Mouse (Mus musculus): ENCODE measurements at regions not wholly inside any gene's neighbourhood (a gene's known extent, or its start where the extent isn't known, plus 50 kb on each side); places are given as distances from the start of the nearest gene placed in this dataset.

- no peaks in the 10 kb centered on the region for H3K36me3 ChIP-seq (ENCODE audit: control insufficient read depth, insufficient read depth, low read length)
- DNase-seq (ENCODE audit: low spot score) (no peak), ATAC-seq (ENCODE audit: low read depth) (no peak)
- no peak overlapping the region for H3K27ac ChIP-seq (replicated peaks; ENCODE audit: low read depth, low read length)
- H3K4me2 ChIP-seq (ENCODE audit: low read depth, low read length) = no peak overlapping the region
- no peaks in the 10 kb centered on the region for H3K4me1 ChIP-seq (ENCODE audit: control insufficient read depth, insufficient read depth, low read length)
- no peaks in the 10 kb centered on the region for H3K27me3 ChIP-seq (replicated peaks; ENCODE audit: control insufficient read depth, insufficient read depth, low read length)
- no peak overlapping the region for H3K9ac ChIP-seq (ENCODE audit: low read depth, low read length)
- H3K9me3 ChIP-seq (ENCODE audit: control insufficient read depth, low read length) = no peaks in the 10 kb centered on the region
- 68% methylated on average over 1 of the region's 1 CpGs for WGBS
- H3K4me3 ChIP-seq (ENCODE audit: low read depth, low read length) = no peak overlapping the region
Observed at GRCm38 (mm10) chr5:99782806-99783205, 53.9 kb upstream of the Rasgef1b start.

DNA sequence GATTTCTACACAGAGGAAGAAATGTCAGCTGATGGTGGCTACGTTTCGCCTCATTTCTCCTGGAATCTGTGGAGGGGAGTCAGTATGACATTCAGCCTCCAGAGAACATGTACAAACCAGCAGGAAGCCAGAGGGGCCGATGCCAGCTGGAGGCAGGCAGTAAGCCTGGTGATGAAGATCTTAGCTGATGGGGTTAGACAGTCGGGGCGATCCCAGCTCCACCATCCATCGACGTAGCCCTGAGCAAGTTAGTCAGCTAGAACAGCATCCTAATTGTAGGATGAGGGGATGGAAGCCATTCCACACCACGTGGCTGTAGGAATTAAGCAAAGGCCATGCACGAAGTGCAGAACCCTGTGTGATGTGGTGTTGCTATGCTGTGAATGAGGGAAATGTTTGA is 57.0 kb upstream of the Rasgef1b start:
- Histone ChIP-seq H3K4me2 (ENCODE audit: low read depth, low read length) (no peak overlapping the region), H3K27ac (replicated peaks; ENCODE audit: low read depth, low read length) (no peak overlapping the region), H3K36me3 (ENCODE audit: control insufficient read depth, insufficient read depth, low read length) (no peaks in the 10 kb centered on the region), H3K9ac (ENCODE audit: low read depth, low read length) (no peak overlapping the region), H3K27me3 (replicated peaks; ENCODE audit: control insufficient read depth, insufficient read depth, low read length) (no peaks in the 10 kb centered on the region), H3K4me1 (ENCODE audit: control insufficient read depth, insufficient read depth, low read length) (no peaks in the 10 kb centered on the region), H3K9me3 (ENCODE audit: control insufficient read depth, low read length) (no peaks in the 10 kb centered on the region), H3K4me3 (ENCODE audit: low read depth, low read length) (no peak overlapping the region)
- ATAC-seq (ENCODE audit: low read depth) (peak; percentile 12; the same call in 1 of the 2 replicates), DNase-seq (ENCODE audit: low spot score) (peak; percentile 19)
- 70% methylated on average over 9 of the region's 9 CpGs for WGBS

DNA sequence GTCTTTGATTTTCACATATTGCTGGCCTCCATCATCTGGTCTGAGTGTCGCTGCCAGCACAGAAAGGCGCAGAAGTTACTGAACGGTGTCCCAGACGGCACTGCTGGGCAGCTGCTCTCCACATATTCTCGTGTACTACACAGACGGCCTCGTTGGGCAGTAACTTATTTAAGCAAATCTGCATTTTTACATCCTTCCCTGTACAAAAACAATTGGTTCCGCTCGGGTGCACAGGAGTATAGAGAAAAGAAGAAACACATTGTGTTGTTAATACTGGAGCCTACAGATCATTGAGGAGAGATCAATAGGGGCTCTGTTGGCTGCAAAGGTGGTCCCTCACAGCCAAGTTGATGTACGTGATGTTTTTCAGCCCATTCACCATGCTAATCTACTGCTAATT is 58.4 kb upstream of the Rasgef1b start:
- Histone ChIP-seq H3K27me3 (replicated peaks; ENCODE audit: control insufficient read depth, insufficient read depth, low read length) (no peaks in the 10 kb centered on the region), H3K27ac (replicated peaks; ENCODE audit: low read depth, low read length) (no peak overlapping the region), H3K36me3 (ENCODE audit: control insufficient read depth, insufficient read depth, low read length) (no peaks in the 10 kb centered on the region), H3K9me3 (ENCODE audit: control insufficient read depth, low read length) (no peaks in the 10 kb centered on the region), H3K4me2 (ENCODE audit: low read depth, low read length) (no peak overlapping the region), H3K4me1 (ENCODE audit: control insufficient read depth, insufficient read depth, low read length) (no peaks in the 10 kb centered on the region), H3K9ac (ENCODE audit: low read depth, low read length) (no peak overlapping the region), H3K4me3 (ENCODE audit: low read depth, low read length) (no peak overlapping the region)
- peak; percentile 27 for DNase-seq (ENCODE audit: low spot score)
- WGBS = 52% methylated on average over 10 of the region's 10 CpGs
- ATAC-seq (ENCODE audit: low read depth) = no peak

- Histone ChIP-seq H3K4me1 (ENCODE audit: control insufficient read depth, insufficient read depth, low read length) (no peaks in the 10 kb centered on the region), H3K9ac (ENCODE audit: low read depth, low read length) (no peak overlapping the region), H3K9me3 (ENCODE audit: control insufficient read depth, low read length) (no peaks in the 10 kb centered on the region), H3K36me3 (ENCODE audit: control insufficient read depth, insufficient read depth, low read length) (no peaks in the 10 kb centered on the region), H3K27ac (replicated peaks; ENCODE audit: low read depth, low read length) (no peak overlapping the region), H3K27me3 (replicated peaks; ENCODE audit: control insufficient read depth, insufficient read depth, low read length) (no peaks in the 10 kb centered on the region), H3K4me3 (ENCODE audit: low read depth, low read length) (no peak overlapping the region), H3K4me2 (ENCODE audit: low read depth, low read length) (no peak overlapping the region)
- WGBS = 73% methylated on average over 3 of the region's 3 CpGs
- no peak for ATAC-seq (ENCODE audit: low read depth)
- no peak for DNase-seq (ENCODE audit: low spot score)
Observed at GRCm38 (mm10) chr5:99787665-99788366, 59.0 kb upstream of the Rasgef1b start.

- WGBS = 83% methylated on average over 5 of the region's 5 CpGs
- Histone ChIP-seq H3K4me2 (ENCODE audit: low read depth, low read length) (no peak overlapping the region), H3K27ac (replicated peaks; ENCODE audit: low read depth, low read length) (no peak overlapping the region), H3K36me3 (ENCODE audit: control insufficient read depth, insufficient read depth, low read length) (no peaks in the 10 kb centered on the region), H3K9ac (ENCODE audit: low read depth, low read length) (no peak overlapping the region), H3K27me3 (replicated peaks; ENCODE audit: control insufficient read depth, insufficient read depth, low read length) (no peaks in the 10 kb centered on the region), H3K9me3 (ENCODE audit: control insufficient read depth, low read length) (no peaks in the 10 kb centered on the region), H3K4me1 (ENCODE audit: control insufficient read depth, insufficient read depth, low read length) (no peaks in the 10 kb centered on the region), H3K4me3 (ENCODE audit: low read depth, low read length) (no peak overlapping the region)
- ATAC-seq (ENCODE audit: low read depth) (no peak), DNase-seq (ENCODE audit: low spot score) (no peak)
Observed at GRCm38 (mm10) chr5:99790733-99791132, 61.9 kb upstream of the Rasgef1b start.

GRCm38 (mm10) chr5:99800543-99800942 is 71.7 kb upstream of the Rasgef1b start:
- Histone ChIP-seq H3K4me3 (ENCODE audit: low read depth, low read length) (no peak overlapping the region), H3K9ac (ENCODE audit: low read depth, low read length) (no peak overlapping the region), H3K36me3 (ENCODE audit: control insufficient read depth, insufficient read depth, low read length) (no peaks in the 10 kb centered on the region), H3K9me3 (ENCODE audit: control insufficient read depth, low read length) (no peaks in the 10 kb centered on the region), H3K27me3 (replicated peaks; ENCODE audit: control insufficient read depth, insufficient read depth, low read length) (no peaks in the 10 kb centered on the region), H3K27ac (replicated peaks; ENCODE audit: low read depth, low read length) (no peak overlapping the region), H3K4me2 (ENCODE audit: low read depth, low read length) (no peak overlapping the region), H3K4me1 (ENCODE audit: control insufficient read depth, insufficient read depth, low read length) (no peaks in the 10 kb centered on the region)
- WGBS = 80% methylated on average over 8 of the region's 8 CpGs
- DNase-seq (ENCODE audit: low spot score) (no peak), ATAC-seq (ENCODE audit: low read depth) (no peak)

DNA sequence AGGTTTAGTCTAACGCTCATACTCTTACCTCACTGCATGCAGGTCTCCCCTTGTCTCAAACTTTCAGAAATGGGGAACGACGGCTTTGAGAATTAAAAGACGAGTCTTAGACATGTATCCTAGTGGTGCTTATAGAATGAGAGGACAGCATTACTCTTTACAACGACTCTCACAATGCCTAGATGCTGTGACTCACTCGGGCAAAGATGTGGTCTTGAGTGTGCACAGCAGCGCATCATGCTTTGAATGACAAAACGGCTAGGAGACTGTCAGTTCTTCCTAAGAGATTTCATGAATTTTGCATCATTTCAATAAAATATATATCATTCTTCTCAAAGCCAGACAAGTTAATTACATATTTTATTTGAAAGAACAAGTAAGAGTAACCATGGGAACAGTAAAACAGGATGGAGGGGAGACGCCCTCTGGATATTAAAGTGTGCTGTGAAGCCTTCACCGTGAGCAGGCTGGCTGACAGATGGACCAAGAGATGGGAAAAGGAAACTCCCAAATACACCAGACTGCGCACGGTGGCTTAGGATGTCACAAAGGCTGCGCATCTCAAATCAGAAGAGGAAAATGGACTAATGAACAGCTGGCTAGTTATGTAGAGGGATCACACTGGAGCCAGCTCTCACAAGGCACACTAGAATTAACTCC is 73.1 kb upstream of the Rasgef1b start:
- no peak overlapping the region for H3K4me2 ChIP-seq (ENCODE audit: low read depth, low read length)

GRCm38 (mm10) chr5:99826861-99827260 is 79.2 kb upstream of the Vamp9 start:
- H3K4me3 ChIP-seq (ENCODE audit: low read depth, low read length) = no peak overlapping the region
- DNase-seq (ENCODE audit: low spot score) (no peak), ATAC-seq (ENCODE audit: low read depth) (no peak)
- WGBS = 77% methylated on average over 6 of the region's 6 CpGs
- H3K9ac ChIP-seq (ENCODE audit: low read depth, low read length) = no peak overlapping the region
- H3K27ac ChIP-seq (replicated peaks; ENCODE audit: low read depth, low read length) = no peak overlapping the region
- H3K36me3 ChIP-seq (ENCODE audit: control insufficient read depth, insufficient read depth, low read length) = no peaks in the 10 kb centered on the region
- H3K9me3 ChIP-seq (ENCODE audit: control insufficient read depth, low read length) = no peaks in the 10 kb centered on the region
- H3K4me1 ChIP-seq (ENCODE audit: control insufficient read depth, insufficient read depth, low read length) = no peaks in the 10 kb centered on the region
- H3K4me2 ChIP-seq (ENCODE audit: low read depth, low read length) = no peak overlapping the region
- H3K27me3 ChIP-seq (replicated peaks; ENCODE audit: control insufficient read depth, insufficient read depth, low read length) = no peaks in the 10 kb centered on the region

More for the DNA sequence above, 73.1 kb upstream of the Rasgef1b start:
- Histone ChIP-seq H3K9ac (ENCODE audit: low read depth, low read length) (no peak overlapping the region), H3K4me3 (ENCODE audit: low read depth, low read length) (no peak overlapping the region), H3K36me3 (ENCODE audit: control insufficient read depth, insufficient read depth, low read length) (no peaks in the 10 kb centered on the region), H3K27ac (replicated peaks; ENCODE audit: low read depth, low read length) (no peak overlapping the region), H3K9me3 (ENCODE audit: control insufficient read depth, low read length) (no peaks in the 10 kb centered on the region), H3K4me1 (ENCODE audit: control insufficient read depth, insufficient read depth, low read length) (no peaks in the 10 kb centered on the region), H3K27me3 (replicated peaks; ENCODE audit: control insufficient read depth, insufficient read depth, low read length) (no peaks in the 10 kb centered on the region)
- WGBS = 74% methylated on average over 13 of the region's 13 CpGs
- no peak for ATAC-seq (ENCODE audit: low read depth)
- no peak for DNase-seq (ENCODE audit: low spot score)

DNA sequence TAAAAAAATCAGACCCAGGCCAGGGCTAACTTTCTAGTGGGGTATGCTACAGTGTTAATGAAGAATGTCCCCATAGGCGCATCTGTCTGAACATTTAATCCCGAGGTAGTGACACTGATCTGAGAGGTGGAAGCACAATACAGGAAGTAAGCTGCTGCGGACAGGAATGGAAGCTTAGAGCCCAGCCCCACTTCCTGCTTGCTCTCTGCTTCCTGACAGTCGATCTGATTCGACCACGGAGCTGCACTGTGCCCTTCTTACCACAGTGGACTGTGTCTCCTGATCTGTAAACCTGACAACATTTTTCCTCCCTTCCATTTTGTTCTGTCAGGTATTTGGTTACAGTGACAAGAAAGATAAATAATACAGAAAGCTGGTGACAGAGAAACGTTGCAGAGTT is 77.5 kb upstream of the Vamp9 start:
- no peak for ATAC-seq (ENCODE audit: low read depth)
- H3K27ac ChIP-seq (replicated peaks; ENCODE audit: low read depth, low read length) = no peak overlapping the region
- no peak overlapping the region for H3K9ac ChIP-seq (ENCODE audit: low read depth, low read length)
- no peak for DNase-seq (ENCODE audit: low spot score)
- 44% methylated on average over 7 of the region's 7 CpGs for WGBS
- H3K9me3 ChIP-seq (ENCODE audit: control insufficient read depth, low read length) = no peaks in the 10 kb centered on the region
- H3K27me3 ChIP-seq (replicated peaks; ENCODE audit: control insufficient read depth, insufficient read depth, low read length) = no peaks in the 10 kb centered on the region
- no peak overlapping the region for H3K4me3 ChIP-seq (ENCODE audit: low read depth, low read length)
- no peaks in the 10 kb centered on the region for H3K36me3 ChIP-seq (ENCODE audit: control insufficient read depth, insufficient read depth, low read length)
- no peak overlapping the region for H3K4me2 ChIP-seq (ENCODE audit: low read depth, low read length)
- no peaks in the 10 kb centered on the region for H3K4me1 ChIP-seq (ENCODE audit: control insufficient read depth, insufficient read depth, low read length)
